Mouse (Mus musculus) kidney, postnatal 25 days (tissue): ENCODE data around the gene Camsap2.

Experiments used
- DNase-seq, 2 experiments: peaks; one replicate each; pipeline ENCODE4 v3.0.0; 2021; ENCODE audit warnings: mixed read lengths in 2 of 2

Gene Camsap2

GRCm38 (mm10) chr1:136255174-136255573 lies 90.7 kb downstream of the Camsap2 start:
- DNase-seq, result no peak

GRCm38 (mm10) chr1:136254503-136255065 lies 91.3 kb downstream of the Camsap2 start:
- DNase-seq, result no peak

GRCm38 (mm10) chr1:136253472-136253871 lies 92.4 kb downstream of the Camsap2 start:
- DNase-seq, result no peak

GRCm38 (mm10) chr1:136249662-136250061 lies 96.2 kb downstream of the Camsap2 start:
- DNase-seq, result no peak

GRCm38 (mm10) chr1:136247393-136247792 lies 98.5 kb downstream of the Camsap2 start:
- no peak for DNase-seq

GRCm38 (mm10) chr1:136244469-136244868 lies 101.4 kb downstream of the Camsap2 start:
- no peak for DNase-seq

GRCm38 (mm10) chr1:136241801-136242200 lies 104.1 kb downstream of the Camsap2 start:
- no peak for DNase-seq

GRCm38 (mm10) chr1:136238495-136238894 lies 107.4 kb downstream of the Camsap2 start:
- DNase-seq, result no peak

GRCm38 (mm10) chr1:136234595-136235092 lies 111.3 kb downstream of the Camsap2 start:
- no peak for DNase-seq

- peak in 1 of 2 experiments; percentile 37 for DNase-seq
These were observed 111.9 kb downstream of the Camsap2 start, which contains the start of gene Inava for GRCm38 (mm10) chr1:136233892-136234594. Inava (minus strand) TSS chr1:136234264.

- no peak for DNase-seq
These were observed 112.7 kb downstream of the Camsap2 start for GRCm38 (mm10) chr1:136232986-136233790.

- no peak for DNase-seq
These were observed 113.5 kb downstream of the Camsap2 start for GRCm38 (mm10) chr1:136232285-136232926.

- no peak for DNase-seq
These were observed 114.3 kb downstream of the Camsap2 start for GRCm38 (mm10) chr1:136231596-136231995.

GRCm38 (mm10) chr1:136230201-136230600 lies 115.7 kb downstream of the Camsap2 start:
- peak; percentile 72 to 91 for DNase-seq

- peak; percentile 72 to 86 for DNase-seq
These were observed 116.9 kb downstream of the Camsap2 start for GRCm38 (mm10) chr1:136229040-136229373.

- DNase-seq, result peak; percentile 79 to 92
These were observed 117.4 kb downstream of the Camsap2 start for GRCm38 (mm10) chr1:136228328-136229039.

GRCm38 (mm10) chr1:136227870-136228269 lies 118.0 kb downstream of the Camsap2 start:
- DNase-seq, result peak; percentile 91 to 95

GRCm38 (mm10) chr1:136226626-136227025 lies 119.3 kb downstream of the Camsap2 start:
- no peak for DNase-seq

- no peak for DNase-seq
These were observed 120.1 kb downstream of the Camsap2 start for GRCm38 (mm10) chr1:136225846-136226245.

GRCm38 (mm10) chr1:136223758-136224342 lies 122.1 kb downstream of the Camsap2 start:
- no peak for DNase-seq

GRCm38 (mm10) chr1:136222386-136222785 lies 123.5 kb downstream of the Camsap2 start:
- no peak for DNase-seq
